Mouse (Mus musculus): Measurements from ENCODE around the gene Rubcnl. TPM values are rescaled to one million over a fixed set of nuclear protein-coding genes. Genes with fewer than 3 reads are reported as not detected.
A peak's percentile ranks its signal among the peaks of the same experiment; 100 is the strongest.

Gene Rubcnl
- polyA plus RNA-seq, 1 experiment, result 2.9 TPM

- TF ChIP-seq CTCF (IDR thresholded peaks at IDR 0.05; ENCODE audit: insufficient read depth, low read length) (peak; percentile 27; the same call in 1 of the 2 replicates), POLR2A (IDR thresholded peaks at IDR 0.05; ENCODE audit: borderline replicate concordance, extremely low read depth, low read depth, low read length) (no peak)
- 31% methylated on average over 8 of the region's 8 CpGs for WGBS
- Histone ChIP-seq H3K4me1 (ENCODE audit: control insufficient read depth, insufficient read depth, low read length) (no peaks in the 10 kb centered on the region), H3K4me3 (replicated peaks; ENCODE audit: extremely low read depth, low read depth, low read length) (no peak overlapping the region)
- peak; percentile 25 for DNase-seq
Measured at GRCm38 (mm10) chr14:75060562-75060961, 44.7 kb downstream of the Rubcnl start.

DNA sequence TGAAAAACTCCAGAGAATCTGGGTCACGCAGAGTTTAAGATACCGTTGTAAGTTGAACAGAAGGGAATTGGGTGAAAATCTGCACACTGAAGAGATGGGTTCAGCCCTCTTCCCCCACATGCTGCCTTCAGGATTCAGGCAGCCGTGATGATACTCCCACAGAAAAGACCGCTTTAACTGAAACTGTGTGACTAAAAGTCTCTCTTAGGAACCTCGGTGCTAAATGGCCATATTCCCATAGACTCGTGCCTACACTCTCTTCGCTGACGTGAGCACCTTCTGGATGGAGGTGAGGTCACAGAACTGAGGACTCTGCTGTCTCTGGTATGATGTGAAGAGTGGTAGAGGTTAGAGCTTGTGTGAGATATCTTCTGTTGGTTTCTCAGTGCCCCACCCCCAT, 48.1 kb downstream of the Rubcnl start:
- WGBS, result 95% methylated on average over 8 of the region's 8 CpGs
- no peak for DNase-seq
- H3K4me1 ChIP-seq (ENCODE audit: control insufficient read depth, insufficient read depth, low read length), result no peaks in the 10 kb centered on the region
- H3K4me3 ChIP-seq (replicated peaks; ENCODE audit: extremely low read depth, low read depth, low read length), result no peak overlapping the region
- TF ChIP-seq POLR2A (IDR thresholded peaks at IDR 0.05; ENCODE audit: borderline replicate concordance, extremely low read depth, low read depth, low read length) (no peak), CTCF (IDR thresholded peaks at IDR 0.05; ENCODE audit: insufficient read depth, low read length) (no peak)

- Histone ChIP-seq H3K4me1 (ENCODE audit: control insufficient read depth, insufficient read depth, low read length) (no peaks in the 10 kb centered on the region; the same call in 1 of the 2 replicates), H3K4me3 (replicated peaks; ENCODE audit: extremely low read depth, low read depth, low read length) (no peak overlapping the region)
- 85% methylated on average over 7 of the region's 7 CpGs for WGBS
- TF ChIP-seq CTCF (IDR thresholded peaks at IDR 0.05; ENCODE audit: insufficient read depth, low read length) (no peak), POLR2A (IDR thresholded peaks at IDR 0.05; ENCODE audit: borderline replicate concordance, extremely low read depth, low read depth, low read length) (no peak)
- DNase-seq, result no peak
Measured at GRCm38 (mm10) chr14:75064520-75064919, 48.7 kb downstream of the Rubcnl start.

- no peak overlapping the region for H3K4me3 ChIP-seq (replicated peaks; ENCODE audit: extremely low read depth, low read depth, low read length)
- TF ChIP-seq POLR2A (IDR thresholded peaks at IDR 0.05; ENCODE audit: borderline replicate concordance, extremely low read depth, low read depth, low read length) (no peak), CTCF (IDR thresholded peaks at IDR 0.05; ENCODE audit: insufficient read depth, low read length) (no peak)
- WGBS, result 89% methylated on average over 5 of the region's 5 CpGs
- no peak for DNase-seq
- H3K4me1 ChIP-seq (ENCODE audit: control insufficient read depth, insufficient read depth, low read length), result no peaks in the 10 kb centered on the region; the same call in 1 of the 2 replicates
Measured at GRCm38 (mm10) chr14:75065211-75065610, 49.4 kb downstream of the Rubcnl start.

DNA sequence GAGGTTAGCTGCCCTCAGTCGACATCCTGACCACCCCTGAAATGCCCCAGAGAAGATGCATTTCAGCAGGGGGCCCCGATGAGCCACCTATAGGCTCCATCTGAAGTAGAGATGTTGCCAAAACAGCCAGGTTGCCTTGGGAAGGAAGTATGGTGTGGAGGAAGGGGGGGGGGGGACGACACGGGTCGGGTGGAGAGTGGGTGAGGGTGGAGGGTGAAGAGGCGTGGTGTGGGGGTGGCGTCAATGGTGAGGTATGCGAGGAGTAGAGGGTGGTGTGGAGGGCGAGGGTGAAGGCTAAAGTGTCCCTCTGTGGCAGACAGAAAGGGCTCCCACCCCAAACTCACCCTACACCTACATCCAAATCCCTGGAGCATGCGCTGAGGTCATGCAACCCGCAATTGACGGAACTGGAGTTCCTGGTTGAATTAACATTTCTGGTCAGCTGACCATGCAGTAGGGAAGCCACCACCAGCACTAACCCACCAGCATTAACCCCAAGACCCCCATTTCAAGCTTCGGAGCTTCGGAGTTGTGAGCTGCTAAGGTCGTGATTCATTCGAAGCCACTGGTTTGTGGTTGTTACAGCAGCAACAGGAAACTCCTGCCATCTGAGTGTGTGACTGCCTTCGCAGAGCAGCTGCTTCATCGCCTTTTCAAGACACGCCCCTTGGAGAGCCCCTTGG, 52.7 kb downstream of the Rubcnl start:
- WGBS, result 66% methylated on average over 17 of the region's 19 CpGs
- no peak for TF ChIP-seq CTCF (IDR thresholded peaks at IDR 0.05; ENCODE audit: insufficient read depth, low read length)
- DNase-seq, result no peak
- H3K4me3 ChIP-seq (replicated peaks; ENCODE audit: extremely low read depth, low read depth, low read length), result no peak overlapping the region
- no peaks in the 10 kb centered on the region; the same call in 1 of the 2 replicates for H3K4me1 ChIP-seq (ENCODE audit: control insufficient read depth, insufficient read depth, low read length)

DNA sequence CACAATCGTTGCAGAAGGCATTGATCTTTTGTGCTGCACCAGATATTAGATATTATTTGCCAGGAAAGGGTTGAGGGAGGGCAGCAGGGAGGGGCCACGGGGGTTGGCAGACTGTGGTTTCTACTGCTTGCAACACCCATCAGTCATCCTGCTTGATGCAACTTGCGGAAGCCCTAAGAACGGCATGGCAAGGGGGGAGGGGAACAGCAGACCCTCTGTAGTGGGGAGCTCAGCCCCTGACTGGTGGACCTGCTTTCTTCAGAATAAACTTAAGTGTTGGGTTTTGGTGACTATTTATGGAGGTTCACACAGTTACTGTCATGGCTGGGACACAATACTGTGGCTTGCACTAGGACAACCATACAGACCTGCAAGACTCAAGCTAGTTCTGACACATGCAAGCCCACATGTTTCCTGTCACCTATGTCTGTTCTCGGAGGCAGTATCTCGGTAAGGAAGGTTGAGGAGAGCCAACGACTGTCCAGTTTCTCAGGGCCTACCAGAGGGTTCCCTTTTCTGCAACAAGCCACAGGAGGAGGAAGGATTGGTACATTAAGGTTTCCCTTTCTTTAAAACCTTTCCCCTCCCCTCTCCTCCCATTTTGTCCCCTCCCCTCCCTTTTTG, 53.6 kb downstream of the Rubcnl start:
- Histone ChIP-seq H3K4me3 (replicated peaks; ENCODE audit: extremely low read depth, low read depth, low read length) (no peak overlapping the region), H3K4me1 (ENCODE audit: control insufficient read depth, insufficient read depth, low read length) (no peaks in the 10 kb centered on the region; the same call in 1 of the 2 replicates)
- WGBS, result 47% methylated on average over 7 of the region's 7 CpGs
- TF ChIP-seq POLR2A (IDR thresholded peaks at IDR 0.05; ENCODE audit: borderline replicate concordance, extremely low read depth, low read depth, low read length) (no peak), CTCF (IDR thresholded peaks at IDR 0.05; ENCODE audit: insufficient read depth, low read length) (no peak)
- DNase-seq, result no peak

GRCm38 (mm10) chr14:75071091-75071490, 55.3 kb downstream of the Rubcnl start:
- WGBS, result 79% methylated on average over 15 of the region's 15 CpGs
- no peak for DNase-seq
- Histone ChIP-seq H3K4me3 (replicated peaks; ENCODE audit: extremely low read depth, low read depth, low read length) (no peak overlapping the region), H3K4me1 (ENCODE audit: control insufficient read depth, insufficient read depth, low read length) (no peaks in the 10 kb centered on the region; the same call in 1 of the 2 replicates)
- no peak for TF ChIP-seq POLR2A (IDR thresholded peaks at IDR 0.05; ENCODE audit: borderline replicate concordance, extremely low read depth, low read depth, low read length)
- TF ChIP-seq CTCF (IDR thresholded peaks at IDR 0.05; ENCODE audit: insufficient read depth, low read length), result no peak

- no peak for DNase-seq
- no peak overlapping the region for H3K4me3 ChIP-seq (replicated peaks; ENCODE audit: extremely low read depth, low read depth, low read length)
- TF ChIP-seq CTCF (IDR thresholded peaks at IDR 0.05; ENCODE audit: insufficient read depth, low read length), result no peak
- TF ChIP-seq POLR2A (IDR thresholded peaks at IDR 0.05; ENCODE audit: borderline replicate concordance, extremely low read depth, low read depth, low read length), result no peak
- 64% methylated on average over 10 of the region's 10 CpGs for WGBS
- no peaks in the 10 kb centered on the region for H3K4me1 ChIP-seq (ENCODE audit: control insufficient read depth, insufficient read depth, low read length)
Measured at GRCm38 (mm10) chr14:75075299-75076180, 59.7 kb downstream of the Rubcnl start.

DNA sequence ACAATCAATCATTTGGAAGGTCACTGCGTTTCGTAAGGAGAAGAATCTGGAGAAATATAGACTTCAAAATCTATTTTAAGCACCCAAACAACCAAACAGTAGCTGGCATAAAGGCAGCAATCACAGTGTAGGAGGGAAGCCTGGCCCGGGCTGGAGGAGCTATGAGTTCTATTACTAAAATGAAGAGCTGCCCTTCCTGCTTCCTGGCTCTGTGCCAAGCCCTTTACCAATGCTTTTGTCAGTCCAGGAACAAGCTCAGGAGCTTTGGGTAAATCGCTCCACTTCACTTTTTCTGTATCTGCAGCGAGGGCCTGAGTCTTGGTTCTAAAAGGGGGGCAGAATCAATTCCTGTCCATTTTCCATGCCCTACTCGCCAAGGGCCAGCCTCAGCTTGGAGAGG, 62.1 kb downstream of the Rubcnl start:
- DNase-seq, result no peak
- 49% methylated on average over 6 of the region's 6 CpGs for WGBS
- Histone ChIP-seq H3K4me1 (ENCODE audit: control insufficient read depth, insufficient read depth, low read length) (no peaks in the 10 kb centered on the region), H3K4me3 (replicated peaks; ENCODE audit: extremely low read depth, low read depth, low read length) (no peak overlapping the region)
- TF ChIP-seq CTCF (IDR thresholded peaks at IDR 0.05; ENCODE audit: insufficient read depth, low read length), result no peak
- no peak for TF ChIP-seq POLR2A (IDR thresholded peaks at IDR 0.05; ENCODE audit: borderline replicate concordance, extremely low read depth, low read depth, low read length)

Other genes starting within 250 kb of the Rubcnl start
- gene Lrch1, start 68.2 kb upstream of the Rubcnl start, polyA plus RNA-seq (2012; rRNA removed), result 21.9 and 22.6 TPM in 2 replicates
- gene Lrrc63, start 114.9 kb downstream of the Rubcnl start, polyA plus RNA-seq (2012; rRNA removed), result 0.03 and 0.04 TPM in 2 replicates
- gene Lcp1, start 115.1 kb downstream of the Rubcnl start, polyA plus RNA-seq (2012; rRNA removed), result 26.6 and 54.4 TPM in 2 replicates
- 0.09 and 0.10 TPM in 2 replicates for gene Cpb2, start 226.3 kb downstream of the Rubcnl start, polyA plus RNA-seq (2012; rRNA removed)

Data from lung, adult 2 months (tissue).